Mouse (Mus musculus) hindbrain, postnatal 0 days (tissue): Measurements from ENCODE around the gene Mbd4. TPM values are rescaled to one million over a fixed set of nuclear protein-coding genes. Genes with fewer than 3 reads are reported as not detected.

Source experiments
- ATAC-seq: fragments of 200-750 bp; cut with Nextera tagmentation; 2 replicates; pipeline ENCODE4 v1.8.0; 2017; ENCODE audit warnings: mild to moderate bottlenecking, moderate TSS enrichment, moderate library complexity
- DNase-seq: peaks from one replicate; pipeline ENCODE4 v3.0.0-alpha.2; 2015; ENCODE audit warnings: low spot score
- H3K27ac ChIP-seq: fragments of 300-500 bp; sonication (generic); 2 replicates; pipeline ENCODE4 v1.5.1; 2014; ENCODE audit warnings: mild to moderate bottlenecking
- H3K27me3 ChIP-seq: fragments of 300-500 bp; sonication (generic); 2 replicates; pipeline ENCODE4 v1.6.1; 2014; ENCODE audit warnings: low read length, mixed read lengths; ENCODE audit not compliant: insufficient read depth
- H3K36me3 ChIP-seq: fragments of 300-500 bp; sonication (generic); 2 replicates; pipeline ENCODE4 v1.6.1; 2014; ENCODE audit warnings: low read length, mixed read lengths; ENCODE audit not compliant: insufficient read depth
- H3K4me1 ChIP-seq: fragments of 300-500 bp; sonication (generic); 2 replicates; pipeline ENCODE4 v1.6.1; 2014; ENCODE audit warnings: antibody characterized with exemption, low read length, mixed read lengths; ENCODE audit not compliant: insufficient read depth
- H3K4me2 ChIP-seq: fragments of 300-500 bp; sonication (generic); 2 replicates; pipeline ENCODE4 v1.6.1; 2014; ENCODE audit warnings: low read depth, mild to moderate bottlenecking, low read length, moderate library complexity, mixed read lengths
- H3K4me3 ChIP-seq: fragments of 300-500 bp; sonication (generic); 2 replicates; pipeline ENCODE4 v1.5.1; 2014; ENCODE audit warnings: low read length
- H3K9ac ChIP-seq: fragments of 300-500 bp; sonication (generic); replicated peaks from 2 replicates; pipeline ENCODE4 v1.6.1; 2014; ENCODE audit warnings: mild to moderate bottlenecking, low read length, moderate library complexity, mixed read lengths
- H3K9me3 ChIP-seq: fragments of 300-500 bp; sonication (generic); 2 replicates; pipeline ENCODE4 v1.6.1; 2016; ENCODE audit warnings: low read length, mixed read lengths
- CTCF ChIP-seq: IDR thresholded peaks from 2 replicates; pipeline ENCODE4 v1.5.1; 2016; ENCODE audit warnings: antibody characterized with exemption, control low read depth, low read depth
- WGBS: fragments of 180-500 bp; shearing (Covaris S2); extraction: QIAGEN DNeasy Blood & Tissue Kit; methylation state at CpG from one replicate; pipeline ENCODE4 v1.1.7; 2014; 5-methylcytosine and 5-hydroxymethylcytosine counted together
- polyA plus RNA-seq: library from polyadenylated mRNA; unstranded; fragments of >200 nt; fragmentation: Nextera tagmentation; extraction: Ambion mirVana; gene quantifications from 2 replicates; pipeline ENCODE4 v1.2.1, GENCODE M21; 2015
- total RNA-seq: library from RNA; depleted of rRNA; stranded (reverse); fragments of >200 nt; gene quantifications from 2 replicates; pipeline ENCODE4 v1.2.3, GENCODE M21; 2014

Gene Mbd4
- total and polyA plus RNA-seq, 2 experiments from 2014 or later = 2.9 to 5.6 TPM

- H3K27me3 ChIP-seq = no peaks in the 10 kb centered on the region
- ATAC-seq (no peak), DNase-seq (no peak)
- no peak for TF ChIP-seq CTCF
- peaks cover 9% of the 10 kb centered on the region; the same call in 1 of the 2 replicates for H3K4me1 ChIP-seq
- H3K36me3 ChIP-seq = peaks cover 13% of the 10 kb centered on the region; the same call in 1 of the 2 replicates
- no peaks in the 10 kb centered on the region for H3K9me3 ChIP-seq
- no peak overlapping the region for H3K27ac ChIP-seq
- no peak overlapping the region for H3K4me3 ChIP-seq
- WGBS = 33% methylated on average over 1 of the region's 1 CpGs
- no peak overlapping the region for H3K4me2 ChIP-seq
- H3K9ac ChIP-seq = no peak overlapping the region
Measured at GRCm38 (mm10) chr6:115896346-115896745, 43.2 kb upstream of the Mbd4 start.

- no peak for TF ChIP-seq CTCF
- WGBS = 31% methylated on average over 3 of the region's 3 CpGs
Measured at GRCm38 (mm10) chr6:115892363-115892762, 39.2 kb upstream of the Mbd4 start.

GRCm38 (mm10) chr6:115891497-115892061, 38.4 kb upstream of the Mbd4 start:
- 15% methylated on average over 8 of the region's 8 CpGs for WGBS
- H3K4me2 ChIP-seq = no peak overlapping the region
- H3K9me3 ChIP-seq = no peaks in the 10 kb centered on the region
- no peak for TF ChIP-seq CTCF
- peaks cover 15% of the 10 kb centered on the region; the same call in 1 of the 2 replicates for H3K4me1 ChIP-seq
- H3K4me3 ChIP-seq = no peak overlapping the region
- no peaks in the 10 kb centered on the region for H3K27me3 ChIP-seq
- peaks cover 29% of the 10 kb centered on the region; the same call in 1 of the 2 replicates for H3K36me3 ChIP-seq
- peak; percentile 82 for DNase-seq
- 0 out of 2 replicates have a peak overlapping the region, but pooled peaks have one; percentile 42 for H3K27ac ChIP-seq
- H3K9ac ChIP-seq = no peak overlapping the region
- peak; percentile 78 for ATAC-seq

More at GRCm38 (mm10) chr6:115892363-115892762, 39.2 kb upstream of the Mbd4 start:
- H3K27ac ChIP-seq = 0 out of 2 replicates have a peak overlapping the region, but pooled peaks have one; percentile 21
- H3K36me3 ChIP-seq = peaks cover 21% of the 10 kb centered on the region; the same call in 1 of the 2 replicates
- H3K9ac ChIP-seq = no peak overlapping the region
- no peak overlapping the region for H3K4me2 ChIP-seq
- H3K4me1 ChIP-seq = peaks cover 15% of the 10 kb centered on the region; the same call in 1 of the 2 replicates
- ATAC-seq = no peak
- no peak overlapping the region for H3K4me3 ChIP-seq
- no peak for DNase-seq
- no peaks in the 10 kb centered on the region for H3K9me3 ChIP-seq
- no peaks in the 10 kb centered on the region for H3K27me3 ChIP-seq

- no peaks in the 10 kb centered on the region for H3K9me3 ChIP-seq
- H3K4me2 ChIP-seq = no peak overlapping the region
- peaks cover 31% of the 10 kb centered on the region; the same call in 1 of the 2 replicates for H3K36me3 ChIP-seq
- no peak for TF ChIP-seq CTCF
- DNase-seq = peak; percentile 27
- no peak overlapping the region for H3K4me3 ChIP-seq
- 36% methylated on average over 6 of the region's 6 CpGs for WGBS
- no peak overlapping the region for H3K9ac ChIP-seq
- H3K27ac ChIP-seq = 0 out of 2 replicates have a peak overlapping the region, but pooled peaks have one; percentile 42
- no peaks in the 10 kb centered on the region for H3K27me3 ChIP-seq
- H3K4me1 ChIP-seq = peaks cover 15% of the 10 kb centered on the region; the same call in 1 of the 2 replicates
- peak; percentile 18; the same call in 1 of the 2 replicates for ATAC-seq
Measured at GRCm38 (mm10) chr6:115891061-115891460, 37.9 kb upstream of the Mbd4 start.

GRCm38 (mm10) chr6:115890601-115891000, 37.4 kb upstream of the Mbd4 start:
- Histone ChIP-seq H3K27ac (0 out of 2 replicates have a peak overlapping the region, but pooled peaks have one; percentile 42), H3K27me3 (no peaks in the 10 kb centered on the region), H3K4me1 (peaks cover 15% of the 10 kb centered on the region; the same call in 1 of the 2 replicates), H3K9me3 (no peaks in the 10 kb centered on the region), H3K4me2 (no peak overlapping the region), H3K36me3 (peaks cover 34% of the 10 kb centered on the region; the same call in 1 of the 2 replicates), H3K9ac (no peak overlapping the region), H3K4me3 (no peak overlapping the region)
- DNase-seq (no peak), ATAC-seq (no peak)
- WGBS = 72% methylated on average over 8 of the region's 8 CpGs
- TF ChIP-seq CTCF = no peak

- Histone ChIP-seq H3K9me3 (no peaks in the 10 kb centered on the region), H3K36me3 (peaks cover 24% of the 10 kb centered on the region; the same call in 1 of the 2 replicates), H3K9ac (no peak overlapping the region), H3K4me3 (no peak overlapping the region), H3K4me2 (no peak overlapping the region), H3K4me1 (peaks cover 15% of the 10 kb centered on the region; the same call in 1 of the 2 replicates), H3K27ac (no peak overlapping the region), H3K27me3 (no peaks in the 10 kb centered on the region)
- 95% methylated on average over 3 of the region's 3 CpGs for WGBS
- DNase-seq = peak; percentile 34
- peak; percentile 68 for TF ChIP-seq CTCF
- ATAC-seq = no peak
Measured at GRCm38 (mm10) chr6:115888296-115888695, 35.1 kb upstream of the Mbd4 start.

- peaks cover 9% of the 10 kb centered on the region; the same call in 1 of the 2 replicates for H3K4me1 ChIP-seq
- H3K9ac ChIP-seq = no peak overlapping the region
- WGBS = 72% methylated on average over 4 of the region's 4 CpGs
- H3K4me3 ChIP-seq = no peak overlapping the region
- TF ChIP-seq CTCF = no peak
- H3K4me2 ChIP-seq = no peak overlapping the region
- H3K27me3 ChIP-seq = no peaks in the 10 kb centered on the region
- peaks cover 24% of the 10 kb centered on the region; the same call in 1 of the 2 replicates for H3K36me3 ChIP-seq
- H3K9me3 ChIP-seq = no peaks in the 10 kb centered on the region
- H3K27ac ChIP-seq = no peak overlapping the region
- DNase-seq (no peak), ATAC-seq (no peak)
Measured at GRCm38 (mm10) chr6:115886894-115887293, 33.7 kb upstream of the Mbd4 start.
